Mouse (Mus musculus) urinary bladder, adult 18-20 months (tissue): Measurements from ENCODE around the gene Polr3b.

Experiments
- DNase-seq, 2 experiments: peaks; one replicate each; pipeline ENCODE4 v3.0.0; 2022; ENCODE audit warnings: low spot score in 2 of 2, mixed read lengths in 2 of 2

Gene Polr3b

DNA sequence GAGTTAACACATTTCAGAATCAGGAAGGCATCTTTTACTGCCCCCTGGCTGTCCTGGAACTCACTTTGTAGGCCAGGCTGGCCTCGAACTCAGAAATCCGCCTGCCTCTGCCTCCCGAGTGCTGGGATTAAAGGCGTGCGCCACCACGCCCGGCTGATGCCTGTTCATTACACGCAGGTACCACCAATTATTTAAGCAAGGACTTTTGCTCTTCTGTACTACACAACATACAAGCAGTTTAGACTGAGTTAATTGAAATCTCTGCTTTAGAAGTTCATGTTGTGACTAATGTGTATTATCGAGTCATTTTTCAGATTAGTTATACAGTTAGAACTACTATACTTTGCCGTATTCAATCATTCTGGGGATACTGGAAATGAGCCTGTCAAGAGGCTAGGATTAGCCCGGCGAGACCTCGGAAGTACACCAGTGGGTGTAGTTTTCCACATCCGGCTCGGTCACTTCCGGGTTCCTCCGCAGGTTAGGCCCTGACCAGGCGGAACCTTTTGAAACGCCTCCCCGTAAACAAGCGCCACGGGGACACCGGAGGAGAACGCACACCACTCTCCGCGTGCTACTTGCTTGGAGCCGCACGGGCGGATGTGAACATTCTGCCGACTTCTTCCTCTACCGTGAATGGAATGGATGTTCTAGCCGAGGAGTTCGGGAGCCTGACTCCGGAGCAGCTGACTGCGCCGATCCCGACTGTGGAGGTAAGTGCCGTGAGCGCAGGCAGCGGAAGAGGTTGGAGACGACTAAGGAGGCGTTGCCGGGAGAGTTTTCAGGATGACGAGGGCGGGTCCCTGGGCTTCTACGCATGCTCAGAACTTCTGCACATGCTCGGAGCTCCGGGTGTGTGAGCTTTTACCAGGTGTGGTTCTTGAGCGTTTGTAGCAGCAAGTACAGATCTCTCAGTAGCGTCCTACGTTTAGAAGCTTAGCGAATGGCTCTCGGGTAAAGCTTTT lies at the start of gene Polr3b:
Gene Polr3b, plus strand, starts transcription at position 467 of the 965 bp plus-strand sequence.
- peak; percentile 93 to 94 for DNase-seq

DNA sequence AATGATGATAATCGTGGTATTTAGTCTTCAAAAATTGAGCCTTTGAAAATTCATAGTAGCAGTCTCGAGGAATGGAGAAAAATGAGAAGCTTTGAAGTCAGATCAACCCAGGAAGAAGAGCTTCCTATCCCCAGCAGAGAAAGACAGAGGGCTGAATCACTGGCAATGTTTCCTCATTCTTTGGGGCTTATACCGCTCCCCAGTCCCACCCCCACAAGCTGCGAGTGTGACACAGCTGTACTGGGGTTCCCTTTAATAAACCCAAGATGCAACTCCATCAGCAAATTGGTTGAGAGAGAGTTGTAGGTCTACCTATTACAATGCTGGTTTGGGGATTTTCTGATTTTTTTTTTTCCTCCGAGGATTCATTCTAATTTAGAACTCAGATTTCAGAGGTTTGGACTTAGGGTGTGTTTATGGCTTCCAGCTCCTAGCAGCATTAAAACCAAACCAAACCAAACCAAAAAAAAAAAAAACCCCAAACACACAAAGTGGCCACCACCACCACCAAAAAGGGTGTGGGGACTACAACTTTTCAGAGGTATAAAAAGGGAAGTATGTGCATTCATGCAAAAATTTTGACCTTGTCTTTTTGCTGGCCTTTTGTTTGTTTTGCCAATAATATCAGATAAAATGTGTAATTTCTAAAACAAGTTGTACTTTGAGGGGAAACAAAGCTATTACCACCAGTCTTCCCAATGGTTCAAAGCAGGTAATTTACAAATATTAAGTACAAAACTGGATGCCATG lies 48.2 kb upstream of the Polr3b start:
- no peak for DNase-seq

DNA sequence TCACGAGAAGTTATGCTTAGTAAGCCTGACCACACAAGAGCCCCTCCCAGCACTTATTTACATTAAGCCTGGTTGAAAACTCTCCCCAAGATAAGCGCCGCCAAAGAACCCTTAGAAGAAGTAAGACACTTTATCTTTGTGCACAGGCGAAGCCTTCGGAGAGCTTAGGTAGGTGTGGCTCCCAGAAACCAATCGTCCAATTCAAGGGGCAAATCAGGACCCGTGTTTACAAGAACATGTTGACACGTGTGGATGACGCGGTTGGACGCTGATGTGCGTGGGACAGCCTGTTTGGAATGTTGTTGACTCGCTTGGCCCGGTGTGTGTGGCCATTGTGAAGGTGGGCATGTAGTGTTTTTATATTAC lies 46.1 kb upstream of the Polr3b start:
- DNase-seq: no peak

DNA sequence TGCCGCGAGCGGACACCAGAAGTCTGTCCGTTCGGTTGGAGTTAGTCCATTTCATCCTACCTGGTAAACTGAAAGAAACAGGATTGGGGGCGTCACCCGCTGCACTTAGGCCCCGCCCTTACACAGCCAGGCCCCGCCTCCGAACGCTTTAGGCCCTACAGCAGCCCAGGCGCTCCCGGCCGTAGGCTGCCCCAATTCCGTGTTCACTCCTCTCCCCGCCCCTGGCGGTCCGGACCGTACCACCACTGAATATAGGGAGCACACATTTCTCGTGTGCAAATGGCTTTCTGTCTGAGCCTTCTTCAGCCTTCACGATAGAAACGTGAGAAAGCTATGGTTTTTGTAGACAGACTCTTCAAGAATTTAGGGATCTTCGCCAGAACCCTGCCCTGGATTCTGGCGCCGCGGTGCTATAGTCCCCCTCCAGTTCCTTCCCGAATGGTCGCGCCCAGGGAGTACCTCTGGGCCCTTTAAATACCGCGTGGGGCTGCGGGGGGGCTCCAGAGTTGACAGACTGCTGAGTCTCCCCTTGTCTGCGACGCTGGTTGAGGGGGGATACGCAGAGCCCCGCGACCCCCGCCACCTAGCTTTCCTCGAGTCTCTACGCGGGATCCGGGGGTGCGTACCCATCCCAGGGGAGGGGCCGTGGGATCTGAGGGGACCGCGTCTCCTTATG lies 45.6 kb upstream of the Polr3b start, which contains the start of gene Tcp11l2:
Gene Tcp11l2, plus strand, starts transcription at position 232 of the 676 bp plus-strand sequence.
- peak; percentile 92 to 96 for DNase-seq

DNA sequence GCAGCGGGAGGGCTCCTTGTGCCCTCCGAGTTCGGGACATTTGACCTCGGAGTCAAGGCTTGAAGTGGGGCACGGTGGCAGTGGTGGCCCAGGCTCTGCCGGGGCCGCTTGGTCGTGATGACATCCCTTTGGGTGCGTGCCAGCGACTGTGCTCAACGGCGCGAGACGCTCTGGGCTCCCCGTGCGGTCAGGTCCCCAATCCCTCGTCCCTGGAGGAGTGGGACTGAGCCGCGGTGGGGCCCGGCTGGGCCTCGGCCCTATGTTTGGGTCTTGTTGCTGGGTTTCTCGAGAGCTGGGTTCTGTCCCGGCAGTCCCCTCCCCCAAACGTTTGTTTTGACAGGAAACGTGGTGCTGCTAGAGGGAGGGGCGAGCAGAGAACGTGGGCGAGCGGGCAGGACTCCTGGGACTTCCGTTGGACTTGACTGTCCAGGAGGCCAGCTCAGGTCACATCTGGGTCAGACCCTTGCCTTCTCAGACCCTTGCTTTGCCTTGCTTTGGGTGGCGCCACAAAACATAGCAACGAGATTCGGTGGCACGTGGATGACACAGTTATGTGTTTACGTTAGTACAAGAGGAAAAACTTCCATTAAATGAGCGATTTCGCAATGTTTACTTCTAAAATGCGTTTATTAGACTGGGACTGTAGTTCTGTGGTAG lies 44.9 kb upstream of the Polr3b start:
- peak; percentile 73 to 82 for DNase-seq

DNA sequence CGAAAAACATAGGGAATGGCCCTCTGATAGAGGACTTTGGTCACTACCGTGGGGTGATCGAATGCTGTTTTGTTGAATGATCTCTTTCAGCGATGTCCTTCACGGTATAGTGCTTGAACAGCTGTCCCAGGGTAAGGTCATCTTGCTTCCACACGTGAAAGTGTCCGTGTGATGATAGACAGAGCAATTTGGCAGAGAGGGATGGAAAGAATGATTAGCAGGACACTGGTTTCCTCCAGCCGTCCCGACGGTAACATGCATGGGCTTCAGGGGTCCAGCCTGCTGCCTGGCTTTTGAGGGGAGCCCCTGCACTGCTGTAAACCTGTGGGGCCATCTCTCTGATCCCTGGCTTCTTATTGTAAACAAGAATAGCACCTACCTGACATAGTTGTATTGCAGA lies 43.4 kb upstream of the Polr3b start:
- DNase-seq: no peak

DNA sequence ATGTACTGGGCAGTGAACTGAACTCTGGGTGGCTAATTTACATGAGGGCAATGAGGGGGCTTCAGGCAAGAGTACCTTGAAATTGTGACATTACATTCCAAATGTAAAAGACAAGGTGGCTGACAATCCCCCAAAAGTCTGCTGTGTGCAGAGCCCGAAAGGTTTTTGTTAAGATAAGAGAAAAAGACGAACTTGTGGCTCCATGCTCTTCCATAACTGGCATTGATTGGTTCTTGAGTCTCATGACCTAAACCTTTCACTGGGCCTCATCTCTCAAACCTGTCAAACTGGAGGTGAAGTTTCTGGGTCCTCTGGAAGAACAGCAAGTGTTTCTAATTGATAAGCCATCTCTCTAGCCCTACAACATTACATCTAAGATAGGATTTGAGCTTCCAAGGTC lies 42.6 kb upstream of the Polr3b start:
- DNase-seq: no peak

DNA sequence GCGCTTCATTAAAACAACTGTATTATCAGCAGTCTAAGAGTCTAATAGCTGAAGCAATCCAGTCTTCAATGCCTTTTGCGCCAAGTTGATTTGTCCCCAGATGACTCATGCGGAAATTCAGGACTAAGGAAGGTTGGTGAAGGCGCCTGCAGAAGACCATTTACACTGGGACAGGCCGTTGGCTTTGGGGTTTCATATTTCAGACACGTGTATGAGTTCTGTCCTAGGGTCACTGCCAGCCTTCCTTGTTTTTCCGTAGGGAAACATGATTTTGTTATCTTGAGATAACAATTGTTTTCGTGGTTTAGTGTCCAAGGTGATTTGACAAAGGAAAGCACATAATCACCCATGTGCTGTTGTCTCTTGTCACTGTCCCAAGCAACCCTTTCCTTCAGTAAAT lies 40.9 kb upstream of the Polr3b start:
- DNase-seq: no peak

DNA sequence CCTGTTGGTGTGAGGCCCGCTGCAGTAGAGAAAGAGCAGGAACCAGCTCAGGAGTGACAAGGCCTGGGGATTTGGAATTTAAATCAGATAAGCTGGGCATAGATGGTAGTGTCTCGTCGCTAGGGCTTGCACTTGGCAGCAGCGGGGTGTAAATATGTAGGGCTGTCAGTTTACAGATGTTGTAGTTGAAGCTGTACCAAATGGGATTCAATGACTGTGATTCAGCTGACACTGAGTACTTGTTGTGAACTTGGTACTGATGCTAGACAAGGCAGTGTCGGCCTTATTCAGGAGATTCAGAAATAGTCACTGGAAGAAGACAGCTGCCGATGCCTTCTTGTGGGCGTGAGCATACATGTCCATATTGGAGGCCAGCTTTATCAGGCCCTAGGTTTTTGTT lies 39.9 kb upstream of the Polr3b start:
- DNase-seq: no peak

DNA sequence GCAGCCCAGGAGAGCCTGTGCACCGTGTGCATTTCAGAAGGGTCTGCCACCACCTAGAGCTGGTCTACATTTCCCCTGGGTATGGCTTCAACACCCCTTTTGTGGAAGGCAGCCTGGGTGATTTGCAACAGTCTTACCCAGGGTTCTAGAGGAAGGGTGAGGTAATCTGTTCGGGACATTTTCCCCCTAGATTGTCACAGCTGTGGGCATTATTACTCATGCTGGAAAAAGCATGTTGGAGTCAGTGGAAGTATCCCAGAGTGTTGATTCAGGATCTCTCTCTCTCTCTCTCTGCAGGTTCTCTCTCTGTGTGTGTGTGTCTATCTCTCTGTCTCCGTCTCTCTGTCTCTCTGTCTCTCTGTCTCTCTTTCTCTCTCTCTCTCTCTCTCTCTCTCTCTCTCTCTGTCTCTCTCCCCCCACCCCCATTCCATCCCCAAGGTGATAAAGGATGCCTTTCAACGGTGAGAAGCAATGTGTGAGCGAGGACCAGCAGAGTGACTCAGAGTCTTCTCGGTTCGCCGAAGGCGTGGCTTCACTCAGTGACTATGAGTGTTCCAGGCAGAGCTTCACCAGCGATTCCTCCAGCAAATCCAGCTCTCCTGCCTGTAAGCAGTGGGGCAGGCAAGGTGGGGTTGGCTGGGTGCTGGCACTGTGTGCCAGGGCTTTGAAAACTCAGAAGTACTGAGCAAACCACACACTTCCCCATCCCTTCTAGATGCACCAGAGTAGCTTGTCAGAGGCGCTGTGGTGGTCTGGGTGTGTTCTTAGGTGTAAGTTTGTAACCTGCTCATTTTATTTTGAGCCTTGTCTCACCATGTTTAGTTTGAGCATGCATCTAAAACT lies 37.4 kb upstream of the Polr3b start:
- no peak for DNase-seq

DNA sequence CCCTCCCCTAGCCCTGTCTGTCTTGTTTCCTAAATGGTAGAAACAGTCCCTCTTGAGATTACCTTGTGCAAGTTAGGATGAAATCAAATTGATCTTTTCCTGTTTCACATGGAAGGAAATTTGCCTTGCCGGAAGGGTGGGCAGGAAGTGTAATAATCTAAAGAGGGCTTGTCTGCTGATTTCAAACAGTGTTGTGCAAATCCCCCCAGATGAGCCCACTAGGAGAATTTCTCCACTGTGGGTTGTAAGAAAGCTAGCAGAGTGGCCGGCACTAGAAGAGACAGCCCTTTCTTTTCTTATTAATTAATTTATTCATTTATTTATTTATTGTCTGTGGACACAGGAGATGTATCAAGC lies 36.8 kb upstream of the Polr3b start:
- no peak for DNase-seq

DNA sequence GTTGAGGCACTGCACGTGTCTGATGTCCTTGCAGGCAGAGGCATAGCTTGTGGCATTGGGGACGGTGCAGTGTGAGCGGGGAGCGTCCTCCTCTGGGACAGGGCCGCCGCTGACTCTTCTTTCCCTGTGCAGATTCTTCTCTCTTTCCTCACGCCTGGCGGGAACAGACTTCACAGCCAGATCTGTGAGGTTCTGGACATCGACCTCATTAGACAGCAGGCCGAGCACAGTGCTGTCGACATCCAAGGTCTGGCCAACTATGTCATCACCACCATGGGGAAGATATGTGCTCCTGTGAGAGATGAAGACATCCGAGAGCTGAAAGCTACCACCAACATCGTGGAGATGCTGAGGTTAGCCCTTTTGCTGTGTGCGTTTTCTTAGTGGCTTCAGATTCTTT lies 31.1 kb upstream of the Polr3b start:
- DNase-seq: no peak

DNA sequence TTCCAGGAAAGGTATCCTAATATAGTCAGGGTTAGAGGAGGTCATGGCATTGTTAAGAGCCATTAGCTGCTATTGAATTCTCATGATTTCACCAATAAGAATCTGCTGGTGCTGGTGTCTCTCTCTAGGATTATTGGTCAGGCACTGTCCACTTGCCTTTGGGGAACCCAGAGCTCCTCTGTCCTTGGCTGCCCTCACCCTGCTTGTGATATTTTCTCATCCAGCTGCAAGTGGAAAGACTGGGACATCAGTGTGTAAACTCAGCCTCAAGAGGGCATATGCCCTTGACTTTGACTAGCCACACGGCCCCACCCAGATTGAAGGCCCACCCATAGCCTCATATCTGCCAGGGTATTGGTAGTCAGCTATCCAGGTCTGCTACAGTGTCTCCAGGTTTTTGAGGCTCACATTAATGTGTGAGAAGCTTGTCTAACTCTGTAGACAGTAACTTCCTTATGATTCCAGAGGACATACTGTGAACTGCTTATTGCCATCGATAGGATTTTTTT lies 30.4 kb upstream of the Polr3b start:
- DNase-seq: no peak

DNA sequence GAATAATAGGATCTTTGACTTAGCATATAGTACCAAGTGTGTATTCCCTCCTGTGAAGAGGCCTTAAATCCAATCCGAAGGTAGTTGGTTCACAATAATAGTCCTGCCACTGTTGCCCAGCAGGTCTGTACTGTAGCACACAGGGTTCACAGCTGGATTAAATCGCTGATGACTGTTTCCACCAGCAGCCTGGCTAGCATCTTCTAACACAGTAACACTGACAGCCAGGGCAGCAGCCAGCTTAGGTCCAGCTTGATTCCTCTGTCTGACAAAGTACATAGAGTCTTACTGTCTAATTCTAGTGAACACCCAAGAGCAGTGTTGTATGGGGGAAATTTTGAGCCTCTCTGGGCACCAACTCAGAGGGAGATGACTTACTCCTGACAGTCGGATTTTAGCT lies 29.3 kb upstream of the Polr3b start:
- no peak for DNase-seq

DNA sequence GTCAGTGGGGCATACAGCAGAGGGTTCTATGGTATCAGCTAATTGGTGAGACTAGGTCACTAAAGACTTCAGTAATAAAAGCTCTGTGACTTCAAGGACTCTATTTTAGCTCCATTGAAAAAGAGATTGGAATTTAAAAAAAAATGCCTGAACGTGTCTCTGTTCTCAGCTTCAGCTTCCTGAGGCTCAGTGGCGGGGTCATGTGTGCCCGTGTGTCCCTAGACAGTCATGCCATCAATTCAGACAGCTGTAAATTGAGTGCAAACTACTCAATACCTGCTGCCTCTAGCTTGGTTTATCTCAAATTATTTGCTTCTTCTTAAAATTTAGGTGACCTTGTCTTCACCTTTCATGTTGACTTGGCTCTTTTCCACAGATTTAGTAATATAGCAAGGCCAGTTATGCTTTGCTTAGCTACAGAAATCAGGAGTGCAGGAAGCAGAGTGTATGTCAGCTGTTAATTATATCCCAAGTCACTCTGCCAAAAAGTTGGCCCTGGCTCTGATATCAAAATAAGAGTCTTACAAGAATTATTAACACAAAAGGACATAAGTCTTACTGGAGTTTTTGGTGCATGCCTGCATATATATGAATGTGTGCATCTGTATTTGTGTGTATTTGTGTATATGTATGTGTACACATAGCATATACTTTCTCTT lies 24.8 kb upstream of the Polr3b start:
- DNase-seq: no peak

DNA sequence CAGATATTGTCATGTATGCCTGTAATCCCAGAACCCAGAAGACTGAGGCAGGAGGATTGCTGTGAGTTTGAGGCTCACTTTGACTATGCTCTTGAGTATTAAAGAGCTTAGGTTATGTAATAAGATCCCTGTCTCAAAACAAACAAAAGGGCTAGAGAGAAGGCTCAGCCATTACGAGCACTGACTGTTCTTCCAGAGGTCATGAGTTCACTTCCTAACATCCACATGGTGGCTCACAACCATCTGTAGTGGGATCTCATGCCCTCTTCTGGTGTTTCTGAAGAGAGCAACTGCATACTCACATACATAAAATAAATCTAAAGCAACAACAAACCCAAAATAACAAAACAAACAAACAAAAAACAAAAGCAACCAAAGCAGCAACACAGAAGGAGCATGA lies 23.9 kb upstream of the Polr3b start:
- no peak for DNase-seq

DNA sequence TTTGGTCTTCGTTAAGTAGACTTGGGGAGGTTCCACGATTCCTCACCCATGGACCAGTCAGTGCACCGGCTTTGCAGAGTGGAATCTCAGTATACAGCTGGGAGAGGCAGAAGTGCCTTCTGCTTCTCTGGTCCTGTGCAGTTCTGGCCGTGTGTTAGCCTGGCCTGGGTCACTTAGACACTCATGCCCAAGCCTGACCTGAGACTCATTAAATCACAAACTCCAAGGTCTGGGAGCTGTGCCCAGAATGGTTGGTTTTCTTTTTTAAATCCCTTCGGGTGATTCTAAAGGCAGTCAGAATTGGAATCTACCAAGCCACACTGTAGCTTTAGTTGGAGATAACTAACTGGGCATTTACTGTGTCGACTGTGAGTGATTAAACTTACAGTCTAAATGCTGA lies 22.0 kb upstream of the Polr3b start:
- no peak for DNase-seq

DNA sequence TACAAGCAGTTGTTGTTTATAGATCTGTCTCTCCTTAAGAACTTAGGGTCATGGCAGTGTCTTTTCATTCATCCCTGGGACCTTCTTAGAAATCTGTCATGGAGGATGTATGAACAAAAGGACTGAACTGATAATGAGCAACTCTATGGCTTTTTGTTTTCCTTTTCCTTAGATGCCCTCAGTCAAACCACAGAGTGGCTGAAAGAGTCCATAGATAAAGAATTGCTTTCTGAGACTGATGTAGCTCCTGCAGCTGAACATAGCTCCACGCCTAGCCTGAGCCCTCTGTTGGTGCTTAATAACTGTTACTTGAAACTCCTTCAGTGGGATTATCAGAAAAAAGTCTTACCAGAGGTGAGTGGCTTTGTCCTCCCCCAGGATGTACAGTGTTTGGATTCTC lies 17.8 kb upstream of the Polr3b start:
- no peak for DNase-seq

DNA sequence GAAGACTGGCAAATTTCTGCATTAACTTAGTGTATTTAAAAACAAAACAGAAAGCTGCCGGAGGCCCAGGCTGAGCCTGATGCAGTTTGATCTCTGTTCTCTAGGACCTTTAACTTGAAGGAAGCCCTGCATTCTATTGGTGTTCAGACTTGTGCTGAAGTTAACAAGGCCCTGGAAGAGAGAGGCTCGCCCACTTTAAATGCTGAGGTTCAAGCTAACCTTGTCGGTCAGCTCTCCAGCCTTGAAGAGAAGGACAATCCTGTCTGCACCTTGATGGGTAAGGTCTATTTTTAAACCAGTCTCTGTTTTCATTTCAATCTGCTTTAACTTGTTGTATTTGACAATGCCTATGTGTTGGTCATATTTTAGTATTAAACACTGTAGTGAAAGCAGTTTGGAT lies 13.7 kb upstream of the Polr3b start:
- no peak for DNase-seq

DNA sequence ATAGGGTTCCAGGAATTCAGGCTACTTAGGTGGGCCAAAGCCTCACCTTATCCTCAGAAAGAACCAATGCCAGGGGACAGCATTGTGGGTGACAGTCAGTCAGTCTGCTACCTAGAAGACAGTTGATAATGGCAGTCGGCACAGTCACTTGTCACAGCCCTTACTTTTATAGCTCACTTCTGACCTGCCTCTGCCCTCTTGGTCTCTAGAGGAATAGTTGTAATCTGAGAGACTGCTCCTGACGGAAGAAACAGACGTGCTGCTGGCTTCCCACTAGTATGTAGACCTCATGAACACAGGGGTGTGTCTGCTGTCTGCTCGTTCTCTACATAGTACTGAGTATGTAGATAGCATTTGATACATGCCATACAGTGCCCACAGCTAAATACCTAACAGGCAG lies 11.8 kb upstream of the Polr3b start:
- DNase-seq: no peak
